Mouse (Mus musculus): ENCODE data around the gene Best3. TPM values are rescaled to one million over a fixed set of nuclear protein-coding genes. Genes with fewer than 3 reads are reported as not detected.
A peak's percentile ranks its signal among the peaks of the same experiment; 100 is the strongest.
"Not testable (repeated sequence)": the region's sequence is repeated elsewhere in the genome, so short reads cannot be mapped to it uniquely, and the experiment has no call there.

The Best3 gene
- total and polyA plus RNA-seq, 2 experiments, result not detected

- no peaks in the 10 kb centered on the region for H3K4me1 ChIP-seq (ENCODE audit: control insufficient read depth, insufficient read depth, low read length)
- 81% methylated on average over 7 of the region's 7 CpGs for WGBS
- no peak for DNase-seq (ENCODE audit: extremely low read depth, low read depth, low spot score)
- H3K4me3 ChIP-seq (ENCODE audit: insufficient read depth, low read depth, low read length), result no peak overlapping the region
- no peaks in the 10 kb centered on the region for H3K79me2 ChIP-seq (ENCODE audit: control insufficient read depth, insufficient read depth, low read length)
- H3K27me3 ChIP-seq (ENCODE audit: control insufficient read depth, insufficient read depth, low read length), result no peaks in the 10 kb centered on the region
- H3K27ac ChIP-seq (replicated peaks; ENCODE audit: insufficient read depth, low read depth, low read length), result no peak overlapping the region
- TF ChIP-seq CTCF (IDR thresholded peaks at IDR 0.05; ENCODE audit: low read depth, low read length) (no peak), POLR2A (IDR thresholded peaks at IDR 0.05; ENCODE audit: extremely low read depth, insufficient read depth, low read length) (no peak)
- H3K9ac ChIP-seq (ENCODE audit: low read depth, low read length), result no peak overlapping the region
- no peaks in the 10 kb centered on the region for H3K36me3 ChIP-seq (ENCODE audit: control insufficient read depth, insufficient read depth, low read length)
Measured at GRCm38 (mm10) chr10:117018281-117018840, 32.2 kb downstream of the Best3 start.

- no peak overlapping the region for H3K9ac ChIP-seq (ENCODE audit: low read depth, low read length)
- no peak for TF ChIP-seq POLR2A (IDR thresholded peaks at IDR 0.05; ENCODE audit: extremely low read depth, insufficient read depth, low read length)
- no peak for TF ChIP-seq CTCF (IDR thresholded peaks at IDR 0.05; ENCODE audit: low read depth, low read length)
- H3K27me3 ChIP-seq (ENCODE audit: control insufficient read depth, insufficient read depth, low read length), result no peaks in the 10 kb centered on the region
- DNase-seq (ENCODE audit: extremely low read depth, low read depth, low spot score), result no peak
- no peaks in the 10 kb centered on the region for H3K79me2 ChIP-seq (ENCODE audit: control insufficient read depth, insufficient read depth, low read length)
- H3K27ac ChIP-seq (replicated peaks; ENCODE audit: insufficient read depth, low read depth, low read length), result no peak overlapping the region
- WGBS, result 44% methylated on average over 21 of the region's 21 CpGs
- no peaks in the 10 kb centered on the region for H3K36me3 ChIP-seq (ENCODE audit: control insufficient read depth, insufficient read depth, low read length)
- no peak overlapping the region for H3K4me3 ChIP-seq (ENCODE audit: insufficient read depth, low read depth, low read length)
- no peaks in the 10 kb centered on the region for H3K4me1 ChIP-seq (ENCODE audit: control insufficient read depth, insufficient read depth, low read length)
Measured at GRCm38 (mm10) chr10:117021020-117021754, 35.1 kb downstream of the Best3 start.

GRCm38 (mm10) chr10:117023693-117024092, 37.6 kb downstream of the Best3 start:
- no peaks in the 10 kb centered on the region for H3K27me3 ChIP-seq (ENCODE audit: control insufficient read depth, insufficient read depth, low read length)
- no peaks in the 10 kb centered on the region for H3K36me3 ChIP-seq (ENCODE audit: control insufficient read depth, insufficient read depth, low read length)
- no peaks in the 10 kb centered on the region for H3K4me1 ChIP-seq (ENCODE audit: control insufficient read depth, insufficient read depth, low read length)
- H3K27ac ChIP-seq (replicated peaks; ENCODE audit: insufficient read depth, low read depth, low read length), result no peak overlapping the region
- TF ChIP-seq POLR2A (IDR thresholded peaks at IDR 0.05; ENCODE audit: extremely low read depth, insufficient read depth, low read length), result no peak
- TF ChIP-seq CTCF (IDR thresholded peaks at IDR 0.05; ENCODE audit: low read depth, low read length), result no peak
- no peak for DNase-seq (ENCODE audit: extremely low read depth, low read depth, low spot score)
- 45% methylated on average over 16 of the region's 16 CpGs for WGBS
- H3K4me3 ChIP-seq (ENCODE audit: insufficient read depth, low read depth, low read length), result 0 out of 2 replicates have a peak overlapping the region, but pooled peaks have one; percentile 3
- no peak overlapping the region for H3K9ac ChIP-seq (ENCODE audit: low read depth, low read length)
- no peaks in the 10 kb centered on the region for H3K79me2 ChIP-seq (ENCODE audit: control insufficient read depth, insufficient read depth, low read length)

- H3K4me3 ChIP-seq (ENCODE audit: insufficient read depth, low read depth, low read length); H3K27ac ChIP-seq (replicated peaks; ENCODE audit: insufficient read depth, low read depth, low read length); H3K27me3 ChIP-seq (ENCODE audit: control insufficient read depth, insufficient read depth, low read length); H3K9ac ChIP-seq (ENCODE audit: low read depth, low read length); H3K79me2 ChIP-seq (ENCODE audit: control insufficient read depth, insufficient read depth, low read length); H3K36me3 ChIP-seq (ENCODE audit: control insufficient read depth, insufficient read depth, low read length); H3K4me1 ChIP-seq (ENCODE audit: control insufficient read depth, insufficient read depth, low read length): not testable (repeated sequence)
- DNase-seq (ENCODE audit: extremely low read depth, low read depth, low spot score), result peak; percentile 84
Measured at GRCm38 (mm10) chr10:117025776-117026175, 39.7 kb downstream of the Best3 start.

GRCm38 (mm10) chr10:117026176-117026575, 40.1 kb downstream of the Best3 start:
- no peaks in the 10 kb centered on the region for H3K36me3 ChIP-seq (ENCODE audit: control insufficient read depth, insufficient read depth, low read length)
- H3K79me2 ChIP-seq (ENCODE audit: control insufficient read depth, insufficient read depth, low read length), result no peaks in the 10 kb centered on the region
- no peak overlapping the region for H3K27ac ChIP-seq (replicated peaks; ENCODE audit: insufficient read depth, low read depth, low read length)
- no peak for TF ChIP-seq POLR2A (IDR thresholded peaks at IDR 0.05; ENCODE audit: extremely low read depth, insufficient read depth, low read length)
- TF ChIP-seq CTCF (IDR thresholded peaks at IDR 0.05; ENCODE audit: low read depth, low read length), result no peak
- no peak overlapping the region for H3K4me3 ChIP-seq (ENCODE audit: insufficient read depth, low read depth, low read length)
- no peaks in the 10 kb centered on the region for H3K4me1 ChIP-seq (ENCODE audit: control insufficient read depth, insufficient read depth, low read length)
- 76% methylated on average over 8 of the region's 8 CpGs for WGBS
- H3K27me3 ChIP-seq (ENCODE audit: control insufficient read depth, insufficient read depth, low read length), result no peaks in the 10 kb centered on the region
- no peak overlapping the region for H3K9ac ChIP-seq (ENCODE audit: low read depth, low read length)
- peak; percentile 28 for DNase-seq (ENCODE audit: extremely low read depth, low read depth, low spot score)

- WGBS, result 93% methylated on average over 3 of the region's 3 CpGs
- no peak overlapping the region for H3K9ac ChIP-seq (ENCODE audit: low read depth, low read length)
- H3K4me3 ChIP-seq (ENCODE audit: insufficient read depth, low read depth, low read length), result no peak overlapping the region
- no peaks in the 10 kb centered on the region for H3K79me2 ChIP-seq (ENCODE audit: control insufficient read depth, insufficient read depth, low read length)
- H3K27ac ChIP-seq (replicated peaks; ENCODE audit: insufficient read depth, low read depth, low read length), result no peak overlapping the region
- H3K27me3 ChIP-seq (ENCODE audit: control insufficient read depth, insufficient read depth, low read length), result no peaks in the 10 kb centered on the region
- TF ChIP-seq CTCF (IDR thresholded peaks at IDR 0.05; ENCODE audit: low read depth, low read length) (no peak), POLR2A (IDR thresholded peaks at IDR 0.05; ENCODE audit: extremely low read depth, insufficient read depth, low read length) (no peak)
- H3K4me1 ChIP-seq (ENCODE audit: control insufficient read depth, insufficient read depth, low read length), result no peaks in the 10 kb centered on the region
- no peak for DNase-seq (ENCODE audit: extremely low read depth, low read depth, low spot score)
- H3K36me3 ChIP-seq (ENCODE audit: control insufficient read depth, insufficient read depth, low read length), result no peaks in the 10 kb centered on the region
Measured at GRCm38 (mm10) chr10:117031160-117031559, 45.0 kb downstream of the Best3 start.

Data from liver, adult 2 months (tissue).